Mouse (Mus musculus) myocyte (in vitro differentiated cells): ENCODE measurements at regions not wholly inside any gene's neighbourhood (a gene's known extent, or its start where the extent isn't known, plus 50 kb on each side); places are given as distances from the start of the nearest gene placed in this dataset.

Experiments used
- E2F4 ChIP-seq: IDR thresholded peaks from one replicate; pipeline ENCODE4 v1.6.1; 2011; ENCODE audit warnings: mild to moderate bottlenecking, control low read depth, moderate library complexity; ENCODE audit not compliant: insufficient read depth
- MYOD1 ChIP-seq, 3 experiments: IDR thresholded peaks; one replicate each; pipeline ENCODE4 v1.6.1; 2011; ENCODE audit warnings: control low read depth in 2 of 3, low read depth in 2 of 3, mild to moderate bottlenecking in 2 of 3, moderate library complexity in 1 of 3; ENCODE audit not compliant: insufficient read length in 2 of 3, control insufficient read depth in 1 of 3
- POLR2A ChIP-seq: IDR thresholded peaks from one replicate; pipeline ENCODE4 v1.6.1; 2011; ENCODE audit warnings: low read depth, mild to moderate bottlenecking, control low read depth, moderate library complexity; ENCODE audit not compliant: insufficient read length
- POLR2AphosphoS2 ChIP-seq: IDR thresholded peaks from one replicate; pipeline ENCODE4 v1.6.1; 2011; ENCODE audit warnings: low read depth, control low read depth; ENCODE audit not compliant: insufficient read length
- SRF ChIP-seq: IDR thresholded peaks from one replicate; pipeline ENCODE4 v1.6.1; 2011; ENCODE audit warnings: low read depth; ENCODE audit not compliant: control insufficient read depth, insufficient read length
- TCF12 ChIP-seq: IDR thresholded peaks from one replicate; pipeline ENCODE4 v1.6.1; 2011; ENCODE audit warnings: mild to moderate bottlenecking, control low read depth; ENCODE audit not compliant: poor library complexity, insufficient read depth, severe bottlenecking
- USF1 ChIP-seq: IDR thresholded peaks from one replicate; pipeline ENCODE4 v1.6.1; 2011; ENCODE audit warnings: low read depth, mild to moderate bottlenecking, control low read depth, moderate library complexity

- no peak for TF ChIP-seq SRF
- TF ChIP-seq POLR2AphosphoS2, result no peak
- no peak for TF ChIP-seq USF1
- no peak for TF ChIP-seq TCF12
- no peak for TF ChIP-seq POLR2A
- TF ChIP-seq E2F4, result no peak
- TF ChIP-seq MYOD1 (IDR thresholded peaks at IDR 0.05; ENCODE audit: control insufficient read depth in 1 of 3, insufficient read length in 2 of 3, low read depth in 2 of 3), result no peak
Observed at GRCm38 (mm10) chr16:78013049-78013819, 288.1 kb upstream of the Cxadr start.
